Mouse (Mus musculus) MEL (cell line): ENCODE results near the gene Trub1. TPM values are rescaled to one million over a fixed set of nuclear protein-coding genes. Genes with fewer than 3 reads are reported as not detected.
A peak's percentile ranks its signal among the peaks of the same experiment; 100 is the strongest.

ENCODE experiments used
- DNase-seq: peaks from one replicate; pipeline ENCODE4 v3.0.0; 2011; ENCODE audit warnings: low read depth, low spot score
- H3K27ac ChIP-seq: 2 replicates; pipeline ENCODE4 v1.5.1; 2012; ENCODE audit warnings: low read depth, mild to moderate bottlenecking, control low read depth, low read length, moderate library complexity; ENCODE audit not compliant: control insufficient read depth
- H3K27me3 ChIP-seq, 2 experiments: fragments of 150-350 bp in 1 of 2; sonication (generic) in 1 of 2; 2 replicates each; pipeline ENCODE4 v1.6.1; 2012; ENCODE audit warnings: low read length in 2 of 2, mild to moderate bottlenecking in 2 of 2, improper control_type of control experiment in 1 of 2, moderate library complexity in 1 of 2; ENCODE audit not compliant: insufficient read depth in 2 of 2, control insufficient read depth in 1 of 2
- H3K36me3 ChIP-seq, 2 experiments: 2 replicates each; pipeline ENCODE4 v1.6.1; 2012 to 2014; ENCODE audit warnings: low read length in 2 of 2, improper control_type of control experiment in 1 of 2, inconsistent platforms in 1 of 2, mild to moderate bottlenecking in 1 of 2; ENCODE audit not compliant: insufficient read depth in 2 of 2, control insufficient read depth in 1 of 2
- H3K4me1 ChIP-seq, 2 experiments: fragments of 150-350 bp in 1 of 2; sonication (generic) in 1 of 2; 2 replicates each; pipeline ENCODE4 v1.6.1; 2012; ENCODE audit warnings: low read length in 2 of 2, improper control_type of control experiment in 1 of 2, mild to moderate bottlenecking in 1 of 2; ENCODE audit not compliant: insufficient read depth in 2 of 2, control insufficient read depth in 1 of 2
- H3K4me3 ChIP-seq, 2 experiments: fragments of 150-350 bp in 1 of 2; sonication (generic) in 1 of 2; 2 replicates each; pipeline ENCODE4 v1.5.1; 2012; ENCODE audit warnings: low read depth in 2 of 2, low read length in 2 of 2, mild to moderate bottlenecking in 2 of 2, moderate library complexity in 2 of 2, control low read depth in 1 of 2, improper control_type of control experiment in 1 of 2; ENCODE audit not compliant: control insufficient read depth in 1 of 2, insufficient read depth in 1 of 2
- H3K79me2 ChIP-seq: 2 replicates; pipeline ENCODE4 v1.6.1; 2012; ENCODE audit warnings: mild to moderate bottlenecking, low read length, moderate library complexity; ENCODE audit not compliant: control insufficient read depth, poor library complexity, insufficient read depth
- H3K9ac ChIP-seq: 2 replicates; pipeline ENCODE4 v1.6.1; 2012; ENCODE audit warnings: low read depth, mild to moderate bottlenecking, control low read depth, low read length, moderate library complexity; ENCODE audit not compliant: control insufficient read depth, poor library complexity, severe bottlenecking
- H3K9me3 ChIP-seq: fragments of 150-350 bp; sonication (generic); replicated peaks from 2 replicates; pipeline ENCODE4 v1.6.1; 2012; ENCODE audit warnings: mild to moderate bottlenecking, low read length, improper control_type of control experiment, moderate library complexity; ENCODE audit not compliant: insufficient read depth
- BHLHE40 ChIP-seq: IDR thresholded peaks from 2 replicates; pipeline ENCODE4 v1.6.1; 2012; ENCODE audit warnings: low read depth, mild to moderate bottlenecking, inconsistent platforms, low read length, improper control_type of control experiment, borderline replicate concordance
- CHD1 ChIP-seq: IDR thresholded peaks from 2 replicates; pipeline ENCODE4 v1.6.1; 2012; ENCODE audit warnings: low read depth, mild to moderate bottlenecking, inconsistent platforms, low read length, improper control_type of control experiment
- CHD2 ChIP-seq: IDR thresholded peaks from 2 replicates; pipeline ENCODE4 v1.6.1; 2011; ENCODE audit warnings: low read length, improper control_type of control experiment
- CTCF ChIP-seq, 3 experiments: IDR thresholded peaks in 2 of 3; conservative IDR thresholded peaks in 1 of 3; 2 replicates each; pipeline ENCODE4 v1.5.1; 2011 to 2012; ENCODE audit warnings: low read length in 3 of 3, low read depth in 2 of 3, mild to moderate bottlenecking in 2 of 3, improper control_type of control experiment in 1 of 3, inconsistent platforms in 1 of 3, mixed read lengths in 1 of 3, moderate library complexity in 1 of 3; ENCODE audit not compliant: control insufficient read depth in 1 of 3, insufficient read depth in 1 of 3, poor library complexity in 1 of 3, severe bottlenecking in 1 of 3
- E2F4 ChIP-seq: IDR thresholded peaks from 2 replicates; pipeline ENCODE4 v1.6.1; 2011; ENCODE audit warnings: low read depth, low read length, improper control_type of control experiment, borderline replicate concordance
- ELF1 ChIP-seq: IDR thresholded peaks from 2 replicates; pipeline ENCODE4 v1.6.1; 2014; ENCODE audit warnings: low read depth, mild to moderate bottlenecking, inconsistent platforms, low read length, improper control_type of control experiment, moderate library complexity
- EP300 ChIP-seq, 2 experiments: IDR thresholded peaks; 2 replicates each; pipeline ENCODE4 v1.6.1; 2011; ENCODE audit warnings: improper control_type of control experiment in 2 of 2, low read length in 2 of 2, low read depth in 1 of 2, mild to moderate bottlenecking in 1 of 2
- ETS1 ChIP-seq: IDR thresholded peaks from 2 replicates; pipeline ENCODE4 v1.6.1; 2012; ENCODE audit warnings: low read depth, mild to moderate bottlenecking, inconsistent platforms, low read length, improper control_type of control experiment, moderate library complexity
- GABPA ChIP-seq: IDR thresholded peaks from 2 replicates; pipeline ENCODE4 v1.6.1; 2012; ENCODE audit warnings: low read depth, mild to moderate bottlenecking, inconsistent platforms, low read length, improper control_type of control experiment, moderate library complexity
- GATA1 ChIP-seq: IDR thresholded peaks from 2 replicates; pipeline ENCODE4 v1.6.1; 2011; ENCODE audit warnings: low read depth, low read length, improper control_type of control experiment
- HCFC1 ChIP-seq: IDR thresholded peaks from 2 replicates; pipeline ENCODE4 v1.6.1; 2012; ENCODE audit warnings: low read depth, mild to moderate bottlenecking, inconsistent platforms, low read length, improper control_type of control experiment, moderate library complexity
- JUND ChIP-seq: IDR thresholded peaks from 2 replicates; pipeline ENCODE4 v1.6.1; 2011; ENCODE audit warnings: low read depth, mild to moderate bottlenecking, improper control_type of control experiment, low read length
- KAT2A ChIP-seq: conservative IDR thresholded peaks from 2 replicates; pipeline ENCODE4 v1.6.1; 2012; ENCODE audit warnings: low read depth, low read length, improper control_type of control experiment, inconsistent platforms
- MAFK ChIP-seq: IDR thresholded peaks from 2 replicates; pipeline ENCODE4 v1.6.1; 2011; ENCODE audit warnings: low read depth, mild to moderate bottlenecking, low read length, improper control_type of control experiment, borderline replicate concordance
- MAX ChIP-seq: IDR thresholded peaks from 2 replicates; pipeline ENCODE4 v1.6.1; 2011; ENCODE audit warnings: low read length, improper control_type of control experiment
- MAZ ChIP-seq: IDR thresholded peaks from 2 replicates; pipeline ENCODE4 v1.6.1; 2012; ENCODE audit warnings: low read depth, mild to moderate bottlenecking, inconsistent platforms, low read length, improper control_type of control experiment
- MEF2A ChIP-seq: IDR thresholded peaks from 2 replicates; pipeline ENCODE4 v1.6.1; 2014; ENCODE audit warnings: low read depth, mild to moderate bottlenecking, inconsistent platforms, low read length, improper control_type of control experiment; ENCODE audit not compliant: poor library complexity, insufficient replicate concordance, severe bottlenecking; ENCODE audit errors: extremely low read depth
- MXI1 ChIP-seq: IDR thresholded peaks from 2 replicates; pipeline ENCODE4 v1.6.1; 2011; ENCODE audit warnings: mild to moderate bottlenecking, low read depth, low read length, improper control_type of control experiment
- MYC ChIP-seq: IDR thresholded peaks from 2 replicates; pipeline ENCODE4 v1.6.1; 2011; ENCODE audit warnings: low read depth, mild to moderate bottlenecking, low read length, improper control_type of control experiment, moderate library complexity
- NELFE ChIP-seq: IDR thresholded peaks from 2 replicates; pipeline ENCODE4 v1.6.1; 2011; ENCODE audit warnings: low read depth, low read length, improper control_type of control experiment
- NRF1 ChIP-seq: IDR thresholded peaks from 2 replicates; pipeline ENCODE4 v1.6.1; 2014; ENCODE audit warnings: low read depth, mild to moderate bottlenecking, inconsistent platforms, low read length, improper control_type of control experiment, moderate library complexity; ENCODE audit not compliant: poor library complexity, insufficient read depth, severe bottlenecking
- POLR2A ChIP-seq, 2 experiments: IDR thresholded peaks; 2 replicates each; pipeline ENCODE4 v1.6.1; 2011 to 2012; ENCODE audit warnings: low read length in 2 of 2, mild to moderate bottlenecking in 2 of 2, control low read depth in 1 of 2, improper control_type of control experiment in 1 of 2, low read depth in 1 of 2, moderate library complexity in 1 of 2; ENCODE audit not compliant: control insufficient read depth in 1 of 2, insufficient read depth in 1 of 2, poor library complexity in 1 of 2
- POLR2AphosphoS2 ChIP-seq: IDR thresholded peaks from 2 replicates; pipeline ENCODE4 v1.6.1; 2011; ENCODE audit warnings: low read length, improper control_type of control experiment
- POLR2AphosphoS5 ChIP-seq: IDR thresholded peaks from 2 replicates; pipeline ENCODE4 v1.6.1; 2012; ENCODE audit warnings: low read depth, borderline replicate concordance, mild to moderate bottlenecking, inconsistent platforms, low read length, moderate library complexity, mixed read lengths
- RAD21 ChIP-seq: IDR thresholded peaks from 2 replicates; pipeline ENCODE4 v1.6.1; 2011; ENCODE audit warnings: mild to moderate bottlenecking, low read depth, low read length, improper control_type of control experiment
- RCOR1 ChIP-seq: IDR thresholded peaks from 2 replicates; pipeline ENCODE4 v1.6.1; 2012; ENCODE audit warnings: low read depth, mild to moderate bottlenecking, inconsistent platforms, low read length, improper control_type of control experiment
- SIN3A ChIP-seq: IDR thresholded peaks from 2 replicates; pipeline ENCODE4 v1.6.1; 2012; ENCODE audit warnings: low read length, improper control_type of control experiment, inconsistent platforms
- SMC3 ChIP-seq: IDR thresholded peaks from 2 replicates; pipeline ENCODE4 v1.6.1; 2011; ENCODE audit warnings: low read depth, low read length, improper control_type of control experiment
- TAL1 ChIP-seq: IDR thresholded peaks from 2 replicates; pipeline ENCODE4 v1.6.1; 2012; ENCODE audit warnings: mild to moderate bottlenecking, inconsistent platforms, low read length, moderate library complexity, mixed read lengths
- TBP ChIP-seq: IDR thresholded peaks from 2 replicates; pipeline ENCODE4 v1.8.0; 2011; ENCODE audit warnings: low read depth, low read length, improper control_type of control experiment
- TCF12 ChIP-seq: IDR thresholded peaks from 2 replicates; pipeline ENCODE4 v1.6.1; 2014; ENCODE audit warnings: low read depth, mild to moderate bottlenecking, inconsistent platforms, low read length, improper control_type of control experiment, moderate library complexity
- UBTF ChIP-seq: IDR thresholded peaks from 2 replicates; pipeline ENCODE4 v1.6.1; 2012; ENCODE audit warnings: low read depth, mild to moderate bottlenecking, inconsistent platforms, low read length, improper control_type of control experiment, moderate library complexity, borderline replicate concordance; ENCODE audit not compliant: insufficient read depth
- USF1 ChIP-seq: IDR thresholded peaks from 2 replicates; pipeline ENCODE4 v1.6.1; 2014; ENCODE audit warnings: low read depth, mild to moderate bottlenecking, inconsistent platforms, low read length, improper control_type of control experiment, moderate library complexity
- USF2 ChIP-seq, 2 experiments: IDR thresholded peaks; 2 replicates each; pipeline ENCODE4 v1.6.1; 2011 to 2012; ENCODE audit warnings: improper control_type of control experiment in 2 of 2, low read length in 2 of 2, borderline replicate concordance in 1 of 2, inconsistent platforms in 1 of 2, low read depth in 1 of 2, mild to moderate bottlenecking in 1 of 2; ENCODE audit not compliant: insufficient read depth in 1 of 2
- ZC3H11A ChIP-seq: IDR thresholded peaks from 2 replicates; pipeline ENCODE4 v1.6.1; 2012; ENCODE audit warnings: low read depth, mild to moderate bottlenecking, inconsistent platforms, low read length, improper control_type of control experiment
- ZKSCAN1 ChIP-seq: IDR thresholded peaks from 2 replicates; pipeline ENCODE4 v1.6.1; 2012; ENCODE audit warnings: low read depth, mild to moderate bottlenecking, inconsistent platforms, low read length, improper control_type of control experiment, moderate library complexity
- ZMIZ1 ChIP-seq: IDR thresholded peaks from 2 replicates; pipeline ENCODE4 v1.6.1; 2012; ENCODE audit warnings: low read depth, mild to moderate bottlenecking, inconsistent platforms, low read length, improper control_type of control experiment, moderate library complexity
- ZNF384 ChIP-seq: IDR thresholded peaks from 2 replicates; pipeline ENCODE4 v1.6.1; 2012; ENCODE audit warnings: low read depth, mild to moderate bottlenecking, inconsistent platforms, low read length, improper control_type of control experiment
- polyA plus RNA-seq, 2 experiments: library from polyadenylated mRNA; stranded (reverse) in 1 of 2; unstranded in 1 of 2; fragments of >175 nt in 1 of 2; fragments of >200 nt in 1 of 2; gene quantifications; 2 replicates each; pipeline versions ENCODE4 v1.2.1 to v1.2.4; 2012; ENCODE audit warnings: low replicate concordance in 2 of 2, low read depth in 1 of 2; ENCODE audit not compliant: insufficient read length in 2 of 2, insufficient read depth in 1 of 2, missing spikeins in 1 of 2
- total RNA-seq: library from RNA; depleted of rRNA; stranded (reverse); fragments of 300-350 nt; gene quantifications from 2 replicates; pipeline ENCODE4 v1.2.3, GENCODE M21; 2012

Gene Trub1
- total and polyA plus RNA-seq, 3 experiments, result 38.2 to 41.6 TPM; not detected in 1

GRCm38 (mm10) chr19:57457075-57457474 lies 4.4 kb downstream of the Trub1 start:
- H3K27me3 ChIP-seq, result no peaks in the 10 kb centered on the region
- peak; percentile 85 for DNase-seq
- no peak overlapping the region for H3K27ac ChIP-seq
- no peaks in the 10 kb centered on the region for H3K9me3 ChIP-seq
- peaks cover 29% of the 10 kb centered on the region for H3K79me2 ChIP-seq
- H3K9ac ChIP-seq, result no peak overlapping the region
- peaks cover 0 to 7% of the 10 kb centered on the region in 2 experiments; a peak in 3 of 4 replicates for H3K36me3 ChIP-seq
- H3K4me1 ChIP-seq, result peaks cover 2 to 6% of the 10 kb centered on the region in 2 experiments
- no peak overlapping the region for H3K4me3 ChIP-seq
- TF ChIP-seq EP300 (IDR thresholded peaks at IDR 0.05; ENCODE audit: low read depth in 1 of 2, low read length in 2 of 2), result no peak
- no peak for TF ChIP-seq USF1
- no peak for TF ChIP-seq ETS1
- no peak for TF ChIP-seq BHLHE40
- peak; percentile 85 for TF ChIP-seq RAD21
- no peak for TF ChIP-seq MXI1
- TF ChIP-seq HCFC1, result no peak
- no peak for TF ChIP-seq NRF1
- no peak for TF ChIP-seq POLR2AphosphoS5
- no peak for TF ChIP-seq ZMIZ1
- TF ChIP-seq CHD1, result no peak
- peak; percentile 71 to 93 (median 91) for TF ChIP-seq CTCF (IDR thresholded peaks at IDR 0.05 in 2 of 3, conservative IDR thresholded peaks at IDR 0.05 in 1 of 3; ENCODE audit: control insufficient read depth in 1 of 3, insufficient read depth in 1 of 3, low read depth in 2 of 3, low read length in 3 of 3, poor library complexity in 1 of 3, severe bottlenecking in 1 of 3)
- no peak; the same call in 1 of the 2 replicates for TF ChIP-seq SIN3A
- peak; percentile 78 for TF ChIP-seq ZC3H11A
- TF ChIP-seq NELFE, result no peak
- no peak for TF ChIP-seq CHD2
- no peak for TF ChIP-seq UBTF
- TF ChIP-seq RCOR1, result no peak
- TF ChIP-seq SMC3, result peak; percentile 83
- TF ChIP-seq MYC, result peak; percentile 68
- no peak for TF ChIP-seq TAL1
- TF ChIP-seq MAX, result 0 out of 2 replicates have a peak, but pooled peaks have one; percentile 28
- TF ChIP-seq ZKSCAN1, result no peak
- TF ChIP-seq POLR2A (IDR thresholded peaks at IDR 0.05; ENCODE audit: control insufficient read depth in 1 of 2, insufficient read depth in 1 of 2, low read depth in 1 of 2, low read length in 2 of 2, poor library complexity in 1 of 2), result no peak
- TF ChIP-seq USF2 (IDR thresholded peaks at IDR 0.05; ENCODE audit: borderline replicate concordance in 1 of 2, insufficient read depth in 1 of 2, low read depth in 1 of 2, low read length in 2 of 2), result no peak
- no peak for TF ChIP-seq MAZ
- TF ChIP-seq POLR2AphosphoS2, result no peak
- no peak for TF ChIP-seq E2F4
- no peak for TF ChIP-seq JUND
- TF ChIP-seq MEF2A, result no peak
- TF ChIP-seq GABPA, result no peak
- no peak for TF ChIP-seq TBP
- TF ChIP-seq GATA1, result peak; percentile 60
- TF ChIP-seq ELF1, result no peak
- no peak for TF ChIP-seq KAT2A
- TF ChIP-seq ZNF384, result no peak
- no peak for TF ChIP-seq MAFK
- TF ChIP-seq TCF12, result no peak
